Mouse (Mus musculus): Measurements from ENCODE around the gene Hdac7. TPM values are rescaled to one million over a fixed set of nuclear protein-coding genes. Genes with fewer than 3 reads are reported as not detected.
"Not testable (repeated sequence)": the region's sequence is repeated elsewhere in the genome, so short reads cannot be mapped to it uniquely, and the experiment has no call there.

Hdac7 gene
- polyA plus RNA-seq, 1 experiment from 2014 or later, result 34.8 TPM

DNA sequence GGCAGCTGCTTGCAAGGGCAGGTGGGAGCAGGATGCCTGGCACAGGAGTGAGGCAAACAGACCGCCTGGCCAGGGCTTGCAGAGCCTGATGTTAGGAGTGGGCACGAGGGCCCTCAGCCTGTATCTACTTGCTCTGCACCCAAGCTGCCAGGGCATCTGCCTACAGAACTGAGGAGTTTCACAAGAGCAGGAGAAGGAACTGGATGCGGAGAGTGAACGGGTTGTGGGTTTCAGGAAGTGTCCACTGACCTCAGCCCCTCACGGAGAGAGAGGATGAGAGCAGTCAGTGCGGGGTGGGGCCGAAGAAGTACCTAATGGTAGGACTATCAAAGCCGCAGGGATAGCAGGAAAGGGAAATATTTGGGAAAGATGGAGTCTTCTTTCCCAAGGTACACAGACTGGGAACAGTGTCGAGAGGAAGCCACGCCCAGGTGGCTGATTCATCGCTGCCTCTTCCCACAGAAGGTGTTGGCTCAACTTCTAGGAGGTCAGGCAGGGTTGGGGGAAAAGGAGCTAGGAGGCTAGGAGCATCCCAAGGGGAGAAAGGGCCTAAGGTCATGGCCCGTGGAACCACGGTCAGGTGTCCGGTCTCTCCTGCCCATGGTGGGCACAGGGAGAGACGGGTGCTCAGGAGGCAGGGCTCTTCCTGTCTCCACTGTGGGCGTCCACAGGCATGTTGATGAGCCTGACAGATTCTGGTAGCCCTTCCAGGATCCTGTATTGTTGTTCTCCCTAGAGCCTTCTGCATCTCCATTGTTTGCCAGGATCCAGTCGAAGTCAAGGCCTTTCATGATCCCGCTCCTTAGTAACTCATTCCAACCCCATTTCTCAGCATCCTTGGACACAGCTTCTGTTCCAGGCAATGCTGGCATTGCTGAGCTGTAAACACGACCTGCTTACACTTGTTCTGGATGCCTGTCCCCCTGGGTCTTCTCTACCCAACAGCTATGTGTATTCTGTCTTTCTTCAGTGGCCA lies 27.0 kb upstream of the Hdac7 start:
- H3K9me3 ChIP-seq, result no peaks in the 10 kb centered on the region
- no peaks in the 10 kb centered on the region; the same call in 1 of the 2 replicates for H3K4me1 ChIP-seq
- no peak for ATAC-seq (ENCODE audit: low FRiP score, low read depth)
- no peaks in the 10 kb centered on the region for H3K27me3 ChIP-seq
- no peak overlapping the region for H3K27ac ChIP-seq
- no peak overlapping the region for H3K4me2 ChIP-seq (replicated peaks)
- no peaks in the 10 kb centered on the region for H3K36me3 ChIP-seq
- 79% methylated on average over 19 of the region's 19 CpGs for WGBS
- H3K9ac ChIP-seq, result no peak overlapping the region
- no peak overlapping the region for H3K4me3 ChIP-seq

GRCm38 (mm10) chr15:97870116-97870515 lies 25.8 kb upstream of the Hdac7 start:
- H3K27ac ChIP-seq; H3K9me3 ChIP-seq; H3K4me2 ChIP-seq (replicated peaks); H3K27me3 ChIP-seq; H3K9ac ChIP-seq; ATAC-seq (ENCODE audit: low FRiP score, low read depth); H3K36me3 ChIP-seq; H3K4me1 ChIP-seq; H3K4me3 ChIP-seq: not testable (repeated sequence)
- WGBS, result 70% methylated on average over 4 of the region's 4 CpGs

DNA sequence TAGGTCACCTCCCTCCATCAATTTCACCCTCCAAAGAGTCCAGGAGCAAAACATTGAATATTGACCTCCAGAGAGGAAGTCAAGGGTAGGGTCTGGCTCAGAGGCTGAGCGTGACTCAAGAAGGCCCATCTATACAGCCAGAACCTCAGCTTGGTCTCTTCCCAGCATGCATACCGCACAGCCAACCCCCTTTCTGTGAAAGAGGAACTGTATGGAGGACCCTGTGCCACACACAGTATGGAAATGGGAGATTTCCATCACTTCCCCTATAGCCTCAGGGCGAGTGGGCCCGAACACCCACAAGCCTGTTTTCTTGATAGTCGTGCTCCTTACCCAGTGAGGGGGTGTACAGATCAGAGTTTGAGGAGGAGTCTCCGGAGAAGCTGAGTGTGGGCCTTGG lies 24.7 kb upstream of the Hdac7 start:
- Histone ChIP-seq H3K4me2 (replicated peaks) (no peak overlapping the region), H3K36me3 (no peaks in the 10 kb centered on the region), H3K9ac (no peak overlapping the region), H3K27ac (no peak overlapping the region), H3K9me3 (no peaks in the 10 kb centered on the region), H3K27me3 (no peaks in the 10 kb centered on the region), H3K4me3 (no peak overlapping the region), H3K4me1 (no peaks in the 10 kb centered on the region; the same call in 1 of the 2 replicates)
- WGBS, result 90% methylated on average over 6 of the region's 6 CpGs
- no peak for ATAC-seq (ENCODE audit: low FRiP score, low read depth)

- no peak overlapping the region for H3K9ac ChIP-seq
- H3K36me3 ChIP-seq, result no peaks in the 10 kb centered on the region
- 100% methylated on average over 2 of the region's 2 CpGs for WGBS
- ATAC-seq (ENCODE audit: low FRiP score, low read depth), result no peak
- no peak overlapping the region for H3K27ac ChIP-seq
- no peaks in the 10 kb centered on the region for H3K9me3 ChIP-seq
- no peak overlapping the region for H3K4me3 ChIP-seq
- H3K27me3 ChIP-seq, result no peaks in the 10 kb centered on the region
- no peak overlapping the region for H3K4me2 ChIP-seq (replicated peaks)
- no peaks in the 10 kb centered on the region for H3K4me1 ChIP-seq
These were observed 21.7 kb upstream of the Hdac7 start for GRCm38 (mm10) chr15:97865988-97866387.

DNA sequence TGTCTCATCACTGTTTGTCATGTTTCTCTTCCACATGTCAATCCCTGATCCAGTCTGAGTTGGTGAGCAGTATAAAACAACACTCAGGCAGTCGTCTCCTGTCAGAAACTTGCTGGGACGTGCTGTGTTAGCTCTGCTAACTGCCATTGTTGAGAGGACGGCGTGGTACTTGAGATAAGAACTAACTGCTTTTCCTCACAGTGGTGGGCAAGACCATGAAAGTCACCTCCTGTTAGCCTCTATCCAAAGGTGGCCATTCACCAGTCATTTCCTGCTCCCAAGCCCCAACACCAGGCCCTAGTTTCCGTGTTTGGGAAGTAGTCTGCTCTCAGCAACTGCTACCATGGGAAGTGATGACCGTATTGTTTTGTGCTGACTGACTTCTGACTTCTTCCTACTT lies 20.9 kb upstream of the Hdac7 start:
- 62% methylated on average over 6 of the region's 6 CpGs for WGBS
- Histone ChIP-seq H3K9me3 (no peaks in the 10 kb centered on the region), H3K4me1 (no peaks in the 10 kb centered on the region), H3K27me3 (no peaks in the 10 kb centered on the region), H3K4me2 (replicated peaks) (no peak overlapping the region), H3K36me3 (no peaks in the 10 kb centered on the region), H3K4me3 (no peak overlapping the region), H3K9ac (no peak overlapping the region), H3K27ac (no peak overlapping the region)
- ATAC-seq (ENCODE audit: low FRiP score, low read depth), result no peak

GRCm38 (mm10) chr15:97864361-97865045 lies 20.2 kb upstream of the Hdac7 start:
- ATAC-seq (ENCODE audit: low FRiP score, low read depth), result no peak
- H3K4me1 ChIP-seq, result no peaks in the 10 kb centered on the region
- no peak overlapping the region for H3K4me3 ChIP-seq
- no peaks in the 10 kb centered on the region for H3K27me3 ChIP-seq
- 69% methylated on average over 8 of the region's 8 CpGs for WGBS
- H3K9ac ChIP-seq, result no peak overlapping the region
- H3K27ac ChIP-seq, result no peak overlapping the region
- H3K9me3 ChIP-seq, result no peaks in the 10 kb centered on the region
- H3K36me3 ChIP-seq, result no peaks in the 10 kb centered on the region
- no peak overlapping the region for H3K4me2 ChIP-seq (replicated peaks)

DNA sequence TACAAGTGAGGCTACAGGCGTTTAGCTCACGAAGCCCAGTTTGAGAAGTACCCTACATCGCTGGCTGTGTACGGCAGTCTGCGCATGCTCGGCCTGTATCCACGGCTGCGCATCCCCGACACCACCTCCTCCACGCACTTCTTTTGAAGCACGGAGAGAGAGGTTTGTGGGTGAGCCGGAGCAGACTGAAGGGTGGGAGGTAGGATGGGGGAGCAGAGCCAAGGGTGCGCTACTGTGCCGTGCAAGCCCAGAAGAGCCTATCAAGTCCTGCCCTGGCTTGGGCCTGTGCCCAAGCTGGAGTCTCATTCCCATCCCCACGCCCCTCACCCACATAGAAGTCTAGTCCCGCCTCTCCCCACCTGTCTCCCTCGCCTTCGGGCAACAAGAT lies 19.2 kb upstream of the Hdac7 start:
- no peak for ATAC-seq (ENCODE audit: low FRiP score, low read depth)

GRCm38 (mm10) chr15:97862881-97863493 lies 18.7 kb upstream of the Hdac7 start:
- no peak for ATAC-seq (ENCODE audit: low FRiP score, low read depth)
- WGBS, result 49% methylated on average over 14 of the region's 14 CpGs

More for the DNA sequence above, 19.2 kb upstream of the Hdac7 start:
- WGBS, result 81% methylated on average over 18 of the region's 18 CpGs
- Histone ChIP-seq H3K4me3 (no peak overlapping the region), H3K9ac (no peak overlapping the region), H3K36me3 (no peaks in the 10 kb centered on the region), H3K4me1 (no peaks in the 10 kb centered on the region), H3K9me3 (no peaks in the 10 kb centered on the region), H3K4me2 (replicated peaks) (no peak overlapping the region), H3K27ac (no peak overlapping the region), H3K27me3 (no peaks in the 10 kb centered on the region)

GRCm38 (mm10) chr15:97860353-97860752 lies 16.1 kb upstream of the Hdac7 start:
- no peak for ATAC-seq (ENCODE audit: low FRiP score, low read depth)
- no peak overlapping the region for H3K4me2 ChIP-seq (replicated peaks)
- no peaks in the 10 kb centered on the region for H3K27me3 ChIP-seq
- 76% methylated on average over 3 of the region's 3 CpGs for whole genome bisulfite sequencing
- H3K9ac ChIP-seq, result no peak overlapping the region
- no peaks in the 10 kb centered on the region for H3K4me1 ChIP-seq
- H3K9me3 ChIP-seq, result no peaks in the 10 kb centered on the region
- H3K27ac ChIP-seq, result no peak overlapping the region
- H3K36me3 ChIP-seq, result no peaks in the 10 kb centered on the region
- H3K4me3 ChIP-seq, result no peak overlapping the region

More at GRCm38 (mm10) chr15:97862881-97863493, 18.7 kb upstream of the Hdac7 start:
- Histone ChIP-seq H3K4me1 (no peaks in the 10 kb centered on the region), H3K27me3 (no peaks in the 10 kb centered on the region), H3K4me3 (no peak overlapping the region), H3K36me3 (no peaks in the 10 kb centered on the region), H3K9me3 (no peaks in the 10 kb centered on the region), H3K27ac (no peak overlapping the region), H3K4me2 (replicated peaks) (no peak overlapping the region), H3K9ac (no peak overlapping the region)

- Histone ChIP-seq H3K36me3 (no peaks in the 10 kb centered on the region), H3K9me3 (no peaks in the 10 kb centered on the region), H3K4me1 (no peaks in the 10 kb centered on the region), H3K27ac (no peak overlapping the region), H3K4me2 (replicated peaks) (no peak overlapping the region), H3K4me3 (no peak overlapping the region), H3K9ac (no peak overlapping the region), H3K27me3 (no peaks in the 10 kb centered on the region)
- ATAC-seq (ENCODE audit: low FRiP score, low read depth), result no peak
- WGBS, result 89% methylated on average over 4 of the region's 4 CpGs
These were observed 14.1 kb upstream of the Hdac7 start for GRCm38 (mm10) chr15:97858431-97858830.

DNA sequence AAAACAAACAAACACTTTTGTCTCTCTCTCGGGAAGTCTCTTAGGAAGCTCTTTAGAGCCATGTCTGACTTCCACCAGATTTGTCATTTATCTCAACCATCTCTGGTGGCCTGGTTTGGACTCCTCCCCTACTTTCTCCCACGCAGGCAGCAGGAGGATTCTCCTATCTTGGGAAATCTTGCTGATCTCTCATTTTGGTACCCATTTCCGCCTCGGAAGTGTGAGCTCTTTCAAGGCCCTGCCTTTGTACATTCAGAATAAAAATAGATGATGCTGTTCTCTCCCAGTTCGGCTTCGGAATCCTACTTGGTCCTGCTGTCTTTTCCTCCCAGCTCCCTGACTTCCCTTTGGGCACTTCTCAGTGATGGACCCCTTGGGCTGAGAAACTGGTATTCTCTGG lies 10.2 kb upstream of the Hdac7 start:
- ATAC-seq (ENCODE audit: low FRiP score, low read depth), result no peak
- no peak overlapping the region for H3K4me2 ChIP-seq (replicated peaks)
- no peak overlapping the region for H3K4me3 ChIP-seq
- no peak overlapping the region for H3K9ac ChIP-seq
- no peaks in the 10 kb centered on the region for H3K36me3 ChIP-seq
- 69% methylated on average over 6 of the region's 6 CpGs for WGBS
- H3K4me1 ChIP-seq, result no peaks in the 10 kb centered on the region
- H3K9me3 ChIP-seq, result no peaks in the 10 kb centered on the region
- H3K27me3 ChIP-seq, result no peaks in the 10 kb centered on the region
- H3K27ac ChIP-seq, result no peak overlapping the region

- Histone ChIP-seq H3K4me2 (replicated peaks) (no peak overlapping the region), H3K36me3 (no peaks in the 10 kb centered on the region), H3K4me3 (no peak overlapping the region), H3K9me3 (no peaks in the 10 kb centered on the region), H3K27me3 (no peaks in the 10 kb centered on the region), H3K4me1 (no peaks in the 10 kb centered on the region), H3K9ac (no peak overlapping the region), H3K27ac (no peak overlapping the region)
- ATAC-seq (ENCODE audit: low FRiP score, low read depth), result no peak
- 58% methylated on average over 8 of the region's 8 CpGs for whole genome bisulfite sequencing
These were observed 9.8 kb upstream of the Hdac7 start for GRCm38 (mm10) chr15:97854059-97854458.
